Mouse (Mus musculus): ENCODE results near the gene Patj.

The Patj gene

DNA sequence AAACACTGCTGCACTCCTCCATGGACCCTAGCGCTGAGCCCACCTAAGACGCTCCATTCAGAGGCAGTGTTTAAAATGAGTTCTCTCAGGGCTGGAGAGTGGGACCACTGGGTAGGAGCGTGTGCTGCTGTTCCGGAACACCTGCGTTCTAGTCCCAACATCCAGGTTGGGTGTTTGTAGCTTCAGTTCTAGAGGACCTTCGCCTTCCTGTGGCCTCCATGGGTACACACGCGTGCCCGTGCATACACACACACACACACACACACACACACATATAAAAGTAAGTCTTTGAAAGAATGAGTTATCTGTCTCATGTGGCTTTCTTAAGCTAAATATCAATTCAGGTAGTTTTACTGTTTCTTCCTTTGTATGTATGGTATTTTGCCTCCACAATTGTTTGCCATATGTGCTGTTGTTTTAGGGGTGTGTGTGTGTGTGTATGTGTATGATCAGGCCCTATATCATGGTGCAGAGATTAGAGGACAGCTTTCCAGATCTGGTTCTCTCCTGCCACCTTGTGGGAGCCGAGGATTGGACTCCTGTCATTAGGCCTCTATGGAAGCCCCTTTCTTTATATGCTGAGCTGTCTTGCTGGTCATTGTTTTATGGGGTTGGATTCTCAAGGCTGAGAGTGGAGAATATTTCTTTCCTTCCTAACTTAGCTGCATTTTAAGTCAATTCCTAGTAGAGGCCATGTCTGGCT, 49.0 kb downstream of the Patj start:
- peak; percentile 80 for DNase-seq (ENCODE audit: low spot score)

DNA sequence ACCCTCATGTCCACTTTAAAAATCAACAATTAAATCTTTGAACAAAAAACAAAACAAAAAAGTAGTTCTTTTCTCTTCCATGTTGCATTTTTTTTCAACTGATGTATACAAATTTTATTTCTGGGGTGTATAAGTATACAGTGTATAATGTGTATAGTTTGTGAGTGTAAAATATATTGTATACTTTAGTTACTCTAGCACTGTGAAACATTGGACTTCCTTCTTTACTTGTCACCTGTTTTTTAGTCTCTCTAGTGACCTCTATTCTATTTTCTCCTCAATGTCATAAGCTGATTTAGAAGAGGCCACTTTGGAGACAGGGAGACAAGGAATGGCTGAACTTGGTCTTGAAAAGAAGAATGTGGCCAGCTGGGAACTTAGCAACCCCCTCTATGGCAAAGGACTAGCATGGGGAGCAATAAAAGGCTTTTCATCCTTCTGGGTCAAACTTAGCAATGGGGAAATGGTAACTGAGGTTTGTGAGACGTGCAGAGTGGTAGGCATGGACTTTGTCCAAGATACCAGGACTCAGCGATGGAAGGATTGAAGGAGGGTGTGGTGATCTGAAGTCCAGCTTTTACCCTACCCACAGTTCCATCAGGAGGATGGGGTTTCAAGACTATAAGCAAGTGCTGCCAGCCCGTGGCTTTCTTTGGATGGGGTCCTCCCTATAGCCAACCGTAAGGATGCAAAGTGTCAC, 54.1 kb downstream of the Patj start:
- no peak for DNase-seq (ENCODE audit: low spot score)

DNA sequence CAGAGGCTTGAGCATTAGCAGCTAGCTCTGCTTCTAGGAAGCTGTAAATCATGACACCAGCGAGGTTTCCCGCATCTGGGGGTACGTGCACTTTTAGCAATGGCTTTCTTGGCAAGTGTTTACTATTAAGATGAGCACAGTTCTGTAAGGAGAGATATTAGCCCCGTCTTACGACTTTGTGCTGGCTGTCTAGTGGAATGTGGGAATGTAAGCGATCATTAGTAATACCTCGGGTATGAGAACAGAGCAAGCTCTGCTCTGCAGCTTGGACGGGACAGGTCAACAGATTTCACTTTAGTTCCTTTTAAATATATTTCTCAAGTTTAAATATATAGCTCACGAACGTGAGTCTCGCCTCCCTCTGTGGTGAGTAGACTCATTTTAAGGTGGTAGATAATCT, 54.7 kb downstream of the Patj start:
- no peak for DNase-seq (ENCODE audit: low spot score)

DNA sequence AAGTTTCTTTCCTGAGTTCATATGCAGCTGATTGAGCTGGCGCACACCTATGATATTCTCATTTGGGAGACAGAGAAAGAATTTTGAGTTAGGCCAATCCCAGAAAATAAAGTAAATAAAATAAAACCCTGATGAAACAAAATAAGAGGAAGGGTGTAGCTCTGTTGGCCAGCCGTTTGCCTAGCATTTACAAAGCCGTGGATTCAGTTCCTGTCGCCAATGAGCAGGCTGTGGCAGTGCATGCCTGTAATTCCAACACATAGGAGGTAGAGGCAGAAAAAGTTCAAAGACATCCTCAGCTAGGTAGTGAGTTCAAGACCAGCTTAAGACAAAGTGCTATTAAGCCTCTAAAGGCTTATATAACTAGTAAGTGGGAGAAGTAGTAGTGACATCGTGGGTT, 55.2 kb downstream of the Patj start:
- no peak for DNase-seq (ENCODE audit: low spot score)

DNA sequence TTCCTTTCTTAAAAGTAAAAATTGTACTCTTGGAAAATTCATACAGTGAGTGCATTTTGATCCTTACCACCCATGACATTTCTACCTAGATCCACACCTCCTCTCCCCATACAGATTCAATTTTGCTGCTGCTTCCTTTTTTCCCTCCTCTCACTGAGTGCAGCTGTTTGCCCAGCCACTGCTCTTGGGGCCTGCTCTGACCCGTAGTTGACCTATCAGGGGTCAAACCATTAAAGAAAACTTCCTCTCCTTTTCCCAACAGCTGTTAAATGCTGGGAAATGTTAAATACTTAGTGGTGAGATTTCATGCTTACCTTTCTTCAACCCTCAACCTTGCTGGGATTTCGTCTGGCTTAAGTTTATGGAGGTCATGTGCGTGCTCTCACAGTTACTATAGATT, 55.7 kb downstream of the Patj start:
- DNase-seq (ENCODE audit: low spot score) = peak; percentile 56

DNA sequence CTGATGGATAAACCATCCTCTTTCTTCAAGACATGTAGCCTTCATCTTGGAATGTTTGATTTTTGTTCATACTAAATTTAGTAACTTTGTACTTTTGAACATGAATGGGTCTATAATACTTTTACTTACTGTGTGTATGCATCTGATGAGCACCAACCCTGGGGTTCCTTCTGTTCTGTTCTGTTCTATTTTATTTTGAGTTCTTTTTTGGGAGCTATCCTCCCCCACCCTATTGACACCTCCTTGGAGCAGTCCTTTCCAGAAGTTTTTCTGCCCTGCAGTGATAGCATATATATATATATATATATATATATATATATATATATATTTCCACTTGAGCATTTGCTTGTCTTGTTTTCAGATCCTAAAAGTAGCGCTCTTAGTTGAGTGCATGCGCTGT, 57.1 kb downstream of the Patj start:
- DNase-seq (ENCODE audit: low spot score) = no peak

DNA sequence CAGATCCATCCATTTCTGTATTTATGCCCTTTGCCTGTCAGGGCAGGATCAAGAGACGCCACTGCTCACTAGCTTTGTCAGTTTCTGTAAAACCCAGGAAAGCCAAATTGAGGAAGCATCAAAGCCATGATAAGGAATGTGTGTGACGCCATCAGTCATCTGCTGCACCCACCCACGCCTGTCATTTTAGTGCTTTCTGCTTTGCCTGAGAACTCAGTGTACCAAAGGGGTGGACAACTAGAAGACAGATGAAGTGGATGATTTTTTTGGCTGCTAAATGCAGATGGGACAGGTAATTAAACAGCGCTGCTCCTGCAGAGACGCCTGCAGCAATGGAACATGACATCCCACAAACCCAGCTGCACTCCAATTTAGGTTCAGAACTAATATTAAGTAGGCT, 57.6 kb downstream of the Patj start:
- no peak for DNase-seq (ENCODE audit: low spot score)

DNA sequence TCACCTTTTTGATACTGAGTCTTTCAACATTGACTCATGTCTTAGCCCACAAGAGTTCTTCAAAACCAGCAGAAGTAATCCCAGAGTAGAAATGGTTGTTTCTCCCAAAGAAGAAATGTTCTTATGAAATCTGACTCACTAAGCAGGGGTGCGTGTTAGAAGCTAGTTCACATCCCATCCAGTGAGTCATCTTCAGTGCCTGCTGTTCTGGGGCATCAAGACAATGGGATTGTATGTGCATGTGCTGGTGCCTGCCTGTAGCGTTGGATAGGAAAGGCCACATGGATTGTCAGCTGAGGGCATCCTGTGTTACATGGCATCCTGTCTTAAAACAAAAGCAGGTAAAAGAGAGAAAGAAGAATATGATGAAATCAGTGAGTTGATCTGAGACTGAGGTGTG, 59.8 kb downstream of the Patj start:
- no peak for DNase-seq (ENCODE audit: low spot score)

DNA sequence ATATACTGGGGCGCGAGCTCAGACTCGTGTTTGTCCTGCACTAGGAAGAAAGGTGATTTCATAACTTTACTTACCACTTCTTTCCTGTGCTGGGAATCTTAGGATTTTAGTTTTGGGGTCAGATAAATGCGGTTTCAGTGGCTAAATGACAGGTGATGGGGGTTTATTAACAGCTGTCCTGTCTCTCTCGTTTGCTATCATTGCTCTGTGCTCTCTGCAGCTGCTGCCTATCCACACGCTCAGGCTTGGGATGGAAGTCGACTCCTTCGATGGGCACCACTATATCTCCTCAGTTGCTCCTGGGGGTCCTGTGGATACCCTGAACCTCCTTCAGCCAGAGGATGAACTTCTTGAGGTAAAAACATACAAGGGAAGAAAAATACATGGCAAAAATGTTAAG, 60.3 kb downstream of the Patj start:
- no peak for DNase-seq (ENCODE audit: low spot score)

DNA sequence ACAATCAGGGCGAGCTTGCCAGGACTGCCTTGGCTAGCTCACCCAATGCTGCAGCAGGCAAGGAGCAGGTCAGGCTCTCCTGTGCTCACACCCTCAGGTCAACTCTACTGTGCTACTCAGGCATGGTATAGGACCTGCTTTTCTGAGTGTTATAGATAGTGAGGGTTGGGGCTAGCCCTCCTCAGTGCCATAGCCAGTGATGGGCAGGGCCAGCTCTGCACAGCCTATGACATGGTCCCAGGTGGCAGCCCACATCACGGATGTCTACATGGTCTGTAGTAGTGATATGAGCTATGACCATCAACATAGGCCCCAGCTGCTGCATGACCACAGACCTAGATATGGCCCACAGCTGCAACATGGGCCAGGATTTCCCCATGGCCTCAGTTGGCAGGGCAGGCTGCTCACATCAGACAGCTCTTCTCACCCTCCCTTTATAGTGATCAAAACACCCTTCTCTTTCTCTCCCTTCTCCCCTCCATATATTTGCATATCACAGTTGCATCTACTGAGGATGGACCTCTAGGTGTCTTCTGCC, 66.3 kb downstream of the Patj start:
- DNase-seq (ENCODE audit: low spot score) = no peak

DNA sequence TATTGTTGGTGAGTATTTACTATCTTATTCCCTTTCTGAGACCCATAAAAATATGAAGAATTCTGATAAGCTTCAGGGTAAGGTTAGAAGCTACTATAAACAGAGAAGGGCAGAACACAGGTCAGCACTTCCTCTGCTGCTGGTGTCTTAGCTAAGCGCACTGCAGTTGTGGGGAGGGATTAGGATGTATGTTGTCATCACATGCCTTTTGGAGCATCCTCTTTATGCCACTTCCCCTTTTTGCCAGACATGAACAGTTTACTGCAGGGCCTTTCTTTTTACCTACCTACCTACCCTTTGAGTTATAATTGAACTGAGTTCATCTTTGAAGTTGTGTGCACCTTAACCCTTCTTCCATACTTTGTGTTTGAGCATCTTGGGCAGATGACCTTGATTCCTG, 69.9 kb downstream of the Patj start:
- DNase-seq (ENCODE audit: low spot score) = no peak

DNA sequence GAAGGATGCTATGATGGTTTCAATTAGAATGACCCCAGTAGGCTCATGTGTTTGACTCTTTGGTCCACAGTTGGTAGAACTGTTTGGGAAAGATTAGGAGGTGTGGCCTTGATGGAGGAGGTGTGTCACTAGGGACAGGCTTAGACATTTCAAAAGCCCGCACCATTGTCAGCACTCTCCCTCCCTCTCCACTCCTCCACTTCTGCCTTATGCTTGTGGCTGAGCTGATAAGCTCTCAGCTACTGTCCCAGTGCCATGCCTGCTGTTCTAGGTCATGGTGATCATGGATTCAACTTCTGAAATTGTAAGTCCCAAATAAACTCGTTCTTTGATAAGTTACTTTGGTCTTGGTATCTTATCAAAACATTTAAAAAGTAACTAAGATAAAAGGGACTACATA, 70.3 kb downstream of the Patj start:
- no peak for DNase-seq (ENCODE audit: low spot score)

DNA sequence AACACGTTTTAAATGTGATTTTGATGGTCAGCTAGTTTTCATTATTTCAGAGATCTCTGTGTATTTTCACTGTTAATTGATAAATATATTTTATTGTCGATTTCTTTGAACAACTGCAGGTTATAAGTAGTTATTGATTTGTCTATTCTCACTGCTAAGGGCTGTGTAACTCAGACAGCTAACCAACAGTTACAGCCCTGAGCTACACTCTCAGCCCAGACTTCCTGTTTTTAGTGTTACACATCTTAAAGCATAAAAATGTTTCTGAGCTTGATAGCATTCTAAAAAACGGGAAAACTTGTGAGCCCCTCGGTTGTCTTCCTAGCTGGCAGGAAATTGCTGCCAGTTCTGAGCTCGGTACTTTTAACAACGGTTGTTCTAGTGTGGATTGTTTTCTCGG, 75.8 kb downstream of the Patj start:
- DNase-seq (ENCODE audit: low spot score) = no peak

DNA sequence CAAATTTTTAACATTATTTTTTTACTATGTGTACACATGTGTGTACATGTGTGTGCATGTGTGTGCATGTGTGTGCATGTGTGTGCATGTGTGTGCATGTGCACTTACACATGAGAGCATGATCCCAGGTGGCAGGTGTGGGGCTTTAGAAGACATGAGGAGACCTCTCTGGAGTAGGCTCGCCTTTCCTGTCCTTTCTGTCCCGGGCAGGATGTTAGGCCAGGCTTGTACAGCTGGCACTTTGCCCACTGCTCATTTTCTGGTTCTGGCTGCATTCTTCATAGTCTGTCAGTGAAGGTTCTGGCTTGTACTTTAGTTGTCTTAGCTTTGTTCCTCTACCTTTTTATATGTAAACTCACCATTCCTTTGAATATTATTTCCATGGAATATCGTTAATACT, 77.9 kb downstream of the Patj start:
- DNase-seq (ENCODE audit: low spot score) = no peak

DNA sequence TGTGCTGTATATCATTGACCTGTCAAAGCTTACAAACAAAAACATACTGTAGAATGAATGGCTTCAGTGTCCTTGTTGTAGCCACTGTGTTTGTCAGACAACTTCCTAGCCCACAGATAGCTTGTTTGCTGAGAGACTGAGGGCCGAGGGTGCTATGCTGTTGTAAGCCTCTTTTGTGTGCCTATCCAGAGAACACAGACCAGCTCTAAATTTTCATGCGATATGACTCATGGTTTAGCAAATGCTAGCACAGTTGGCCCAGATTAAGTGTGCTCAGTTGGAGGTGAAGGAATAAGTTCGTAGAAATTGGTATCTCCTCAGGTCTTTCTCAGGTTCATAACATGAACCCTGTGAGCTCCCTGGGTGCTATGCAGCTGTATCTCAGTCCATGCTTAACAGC, 82.4 kb downstream of the Patj start:
- no peak for DNase-seq (ENCODE audit: low spot score)

DNA sequence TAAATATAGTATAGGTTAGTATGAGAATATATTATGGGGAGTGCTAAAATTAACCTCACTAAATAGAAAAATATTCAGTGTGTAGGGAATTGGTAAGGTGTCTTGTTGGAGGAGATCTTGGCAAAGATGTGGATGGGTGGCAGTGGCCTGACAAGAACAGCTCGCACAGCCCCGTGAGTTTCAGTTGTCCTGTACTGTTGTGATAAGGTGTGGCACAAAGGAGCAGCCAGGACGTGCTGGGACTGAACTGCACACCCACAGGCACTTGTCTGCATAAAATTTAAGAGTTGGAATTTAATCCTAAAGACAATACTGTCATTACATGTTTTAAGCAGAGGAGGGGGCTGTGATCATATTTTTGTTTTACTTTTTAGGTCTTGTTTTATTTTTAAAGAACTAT, 90.9 kb downstream of the Patj start:
- DNase-seq (ENCODE audit: low spot score) = no peak

DNA sequence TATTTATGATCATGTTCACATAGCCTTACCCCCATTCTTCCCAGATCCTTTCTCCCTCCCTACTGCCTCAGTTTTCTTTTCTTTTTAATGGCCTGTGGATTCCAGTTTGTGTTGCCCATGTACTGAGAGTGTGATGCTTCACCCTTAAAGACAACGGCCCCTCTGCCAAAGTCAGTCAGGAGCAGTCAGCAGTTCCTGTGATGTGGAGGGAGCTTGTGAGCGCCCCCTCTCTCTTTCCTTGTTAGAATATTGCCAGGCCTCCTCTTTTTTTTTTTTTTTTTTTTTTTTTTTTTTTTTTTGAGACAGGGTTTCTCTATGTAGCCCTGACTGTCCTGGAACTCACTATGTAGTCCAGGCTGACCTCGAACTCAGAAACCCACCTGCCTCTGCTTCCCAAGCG, 91.3 kb downstream of the Patj start:
- DNase-seq (ENCODE audit: low spot score) = no peak

DNA sequence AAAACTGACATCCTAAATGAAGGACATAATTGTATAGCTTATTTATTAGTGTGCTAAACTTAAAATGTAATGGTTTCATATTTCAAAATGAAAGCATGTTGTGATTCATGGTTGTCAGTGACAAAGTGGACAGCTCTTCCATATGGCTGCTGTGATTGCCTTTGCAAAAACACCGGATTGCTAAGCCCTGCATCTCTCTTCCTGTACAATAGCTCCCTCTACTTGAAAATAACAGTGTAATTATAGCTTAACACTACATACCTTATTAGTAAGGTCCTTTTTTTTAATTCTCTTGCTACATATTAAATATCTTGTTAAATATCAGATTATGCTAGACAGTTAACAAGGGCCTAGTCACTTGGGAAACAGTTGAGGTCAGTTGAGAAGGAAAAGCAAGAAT, 93.8 kb downstream of the Patj start:
- DNase-seq (ENCODE audit: low spot score) = no peak

DNA sequence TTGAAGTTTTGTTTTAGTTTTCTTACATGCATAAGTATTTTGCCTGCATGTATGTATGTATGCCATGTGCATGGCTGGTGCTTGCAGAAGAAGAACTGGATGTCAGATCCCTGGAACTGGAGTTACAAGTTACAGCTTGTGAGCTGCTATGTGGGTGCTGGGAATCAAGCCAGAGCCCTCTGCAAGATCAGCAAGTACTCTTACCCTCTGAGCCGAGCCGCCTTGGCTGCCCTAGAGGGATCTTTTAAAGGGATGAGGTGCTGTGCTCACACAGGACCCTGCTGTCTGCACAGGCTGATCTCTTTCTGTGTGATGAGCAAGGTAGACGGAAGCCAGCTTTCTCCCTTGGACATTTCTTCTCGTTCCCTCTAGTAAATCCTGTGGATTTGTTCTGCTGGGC, 102.8 kb downstream of the Patj start:
- no peak for DNase-seq (ENCODE audit: low spot score)

DNA sequence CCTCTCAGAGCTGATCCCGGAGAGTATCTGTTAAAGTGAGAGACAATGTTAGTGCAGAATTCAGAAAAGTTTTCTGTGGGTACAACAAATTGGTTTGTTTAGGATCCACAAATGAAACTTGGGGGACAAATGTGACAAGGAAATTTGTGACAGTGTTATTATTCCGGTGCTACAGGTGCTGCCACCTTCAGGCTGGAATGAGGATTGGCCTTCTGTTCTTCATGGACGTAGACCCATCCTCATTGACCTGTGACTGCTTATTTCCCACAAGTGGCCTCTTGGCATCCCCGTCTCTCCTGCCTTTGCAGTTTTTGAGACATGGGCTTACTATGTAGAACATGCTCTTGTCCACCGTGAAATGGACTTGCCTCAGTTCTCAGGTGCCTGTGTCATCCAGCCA, 104.6 kb downstream of the Patj start:
- peak; percentile 34 for DNase-seq (ENCODE audit: low spot score)

DNA sequence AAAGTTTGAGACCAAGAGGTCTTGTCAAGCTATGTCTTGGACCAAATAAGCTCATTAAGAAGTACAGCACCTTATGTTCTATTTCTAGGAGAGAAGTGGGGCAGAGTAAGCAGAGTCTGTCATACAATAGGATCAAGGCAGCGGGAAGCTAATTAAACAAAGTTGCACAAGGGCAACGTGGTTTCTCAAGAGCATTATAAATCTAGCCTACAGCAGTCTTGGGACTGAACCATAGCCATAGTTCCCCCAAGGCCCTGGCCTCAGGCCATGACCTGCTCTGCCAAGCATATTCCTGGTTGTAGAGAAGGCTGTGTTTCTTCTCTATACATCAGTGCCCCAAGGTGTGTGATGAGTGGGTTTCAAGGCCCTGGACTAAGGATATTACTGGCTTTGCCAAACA, 105.3 kb downstream of the Patj start:
- DNase-seq (ENCODE audit: low spot score) = no peak

DNA sequence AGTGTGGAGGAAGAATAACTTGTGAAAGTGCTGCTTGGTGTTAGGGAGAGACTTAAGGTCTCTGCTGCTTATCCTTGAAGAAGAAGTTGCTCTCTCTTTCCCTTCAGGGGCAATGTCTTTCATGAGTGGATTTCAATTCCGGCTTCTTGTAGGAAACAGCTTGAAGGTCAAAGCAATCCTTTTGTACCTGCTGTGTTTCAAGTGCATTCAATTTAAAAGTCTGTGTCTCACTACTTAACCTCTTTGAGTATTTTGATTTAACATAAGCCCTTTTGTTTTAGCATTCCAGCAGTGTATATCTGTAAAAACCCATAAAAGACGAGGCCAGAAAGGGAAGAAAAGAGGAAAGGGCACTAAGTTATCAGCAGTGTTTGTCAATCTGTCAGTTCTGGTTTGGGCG, 109.2 kb downstream of the Patj start:
- DNase-seq (ENCODE audit: low spot score) = no peak

DNA sequence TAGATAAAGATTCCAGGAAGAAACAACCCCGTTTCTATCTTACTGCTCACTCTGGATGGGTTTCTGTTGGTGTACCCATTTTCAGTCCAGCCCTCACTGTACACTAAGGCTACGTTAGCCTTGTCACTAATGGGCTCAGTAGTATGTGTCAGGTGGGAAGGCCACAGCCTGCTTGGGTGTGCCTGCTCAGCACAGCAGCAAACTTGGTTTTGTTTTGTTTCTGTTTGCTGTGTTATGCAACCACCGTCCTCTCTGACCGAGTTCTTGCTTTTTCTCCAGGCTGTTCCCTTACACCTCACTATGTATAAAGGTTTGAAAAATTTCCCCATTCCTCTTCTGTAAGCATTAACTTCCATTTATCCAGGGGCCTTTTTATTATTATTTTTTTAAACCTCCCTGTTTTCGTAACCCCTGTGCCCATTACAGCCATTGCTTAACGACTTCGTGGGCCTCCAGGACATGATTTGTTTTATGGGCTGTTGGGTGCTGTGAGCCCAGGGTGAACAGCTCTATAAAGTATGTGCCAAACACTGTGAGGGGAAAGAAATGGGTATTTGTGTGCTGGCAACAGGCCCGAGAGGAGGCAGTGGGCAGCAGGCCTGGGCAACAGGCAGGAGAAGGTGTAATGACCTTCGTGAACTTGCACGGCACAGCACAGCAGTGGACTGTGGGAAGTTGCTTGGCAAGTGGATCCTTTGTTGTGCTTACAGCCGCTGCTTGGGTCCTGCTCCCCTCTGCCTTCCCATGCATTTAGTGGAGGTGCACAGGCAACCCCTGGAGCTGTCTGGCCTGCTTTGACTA, 113.1 kb downstream of the Patj start:
- no peak for DNase-seq (ENCODE audit: low spot score)
